9 mouse cellular contexts compared by ENCODE assay signal in the genomic region with DNA sequence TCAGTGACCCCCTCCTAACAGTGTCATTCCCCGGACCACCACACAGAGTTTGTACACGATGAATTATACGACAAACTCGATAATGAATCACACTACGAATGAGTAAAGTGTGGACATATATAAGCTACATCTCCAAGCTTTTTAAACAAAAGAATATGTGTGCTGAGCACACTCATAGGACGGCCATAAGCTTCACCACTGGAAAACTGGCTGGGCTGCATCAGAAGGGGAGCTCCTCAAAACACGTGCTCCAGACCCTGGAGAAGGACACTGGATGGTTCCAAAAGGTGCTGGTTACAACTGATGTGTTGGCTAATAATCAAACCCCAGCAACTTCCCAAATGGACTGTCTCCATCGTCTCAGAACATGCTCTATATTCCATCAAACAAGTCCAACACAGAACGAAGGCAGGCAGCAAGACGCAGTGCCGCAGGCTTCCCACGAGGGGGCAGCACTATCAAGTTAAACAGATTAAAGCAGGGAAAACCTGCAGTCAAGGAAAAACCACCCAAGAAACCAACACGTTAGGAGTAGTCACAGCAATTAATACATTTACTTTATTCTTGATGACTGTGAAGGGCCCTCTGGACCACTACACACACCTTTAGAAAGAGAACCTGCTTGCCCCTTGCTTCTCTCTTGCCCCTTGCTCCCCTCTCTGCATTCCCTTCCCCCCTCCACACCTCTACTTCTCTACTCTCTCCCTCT. TPM values are rescaled to one million over a fixed set of nuclear protein-coding genes. Genes with fewer than 3 reads are reported as not detected.
DNase-seq lines count a peak whose midpoint lies in the region; ATAC-seq and TF ChIP-seq lines count a peak whose summit lies in the region.
"Had no signal": no experiment of that assay in that cellular context is flagged by ENCODE, and none has a peak within 500 bp of the region (broad histone marks: within the 10 kb centered on the region; RNA-seq: fewer than 3 reads in every experiment).

No protein-coding gene starts in this region.

- WGBS in liver, embryonic 13.5 days (ENCODE audit: insufficient replicate concordance) = 52% methylated on average over 13 of the region's 13 CpGs
- 60% methylated on average over 13 of the region's 13 CpGs for WGBS in neural tube, embryonic 12.5 days

- no peaks in the 10 kb centered on the region for H3K9me3 ChIP-seq in liver, embryonic 13.5 days (replicated peaks)
- no peaks in the 10 kb centered on the region for H3K9me3 ChIP-seq in neural tube, embryonic 12.5 days
- H3K9me3 ChIP-seq: embryonic facial prominence, embryonic 13.5 days had no signal

- H3K36me3 ChIP-seq in liver, embryonic 13.5 days = peaks cover 11% of the 10 kb centered on the region
- no peaks in the 10 kb centered on the region for H3K36me3 ChIP-seq in neural tube, embryonic 12.5 days
- H3K36me3 ChIP-seq in testis, adult 2 months (ENCODE audit: control insufficient read depth, insufficient read depth, low read length) = no peaks in the 10 kb centered on the region

- no peak overlapping the region for H3K27ac ChIP-seq in liver, embryonic 13.5 days
- H3K27ac ChIP-seq in neural tube, embryonic 12.5 days = no peak overlapping the region
- H3K27ac ChIP-seq in testis, adult 2 months (ENCODE audit: control insufficient read depth, insufficient read depth, low read depth, low read length) = no peak overlapping the region
- H3K27ac ChIP-seq: embryonic facial prominence, embryonic 13.5 days had no signal

- H3K27me3 ChIP-seq in liver, embryonic 13.5 days = no peaks in the 10 kb centered on the region
- no peaks in the 10 kb centered on the region for H3K27me3 ChIP-seq in neural tube, embryonic 12.5 days (replicated peaks)
- H3K27me3 ChIP-seq in testis, adult 2 months (ENCODE audit: control insufficient read depth, insufficient read depth, low read length) = no peaks in the 10 kb centered on the region
- H3K27me3 ChIP-seq: embryonic facial prominence, embryonic 13.5 days had no signal

- no peak for TF ChIP-seq POLR2A in testis, adult 2 months (IDR thresholded peaks at IDR 0.05; ENCODE audit: control insufficient read depth, low read depth, low read length)

- H3K4me1 ChIP-seq in liver, embryonic 13.5 days (replicated peaks) = no peaks in the 10 kb centered on the region
- no peaks in the 10 kb centered on the region for H3K4me1 ChIP-seq in neural tube, embryonic 12.5 days
- no peaks in the 10 kb centered on the region for H3K4me1 ChIP-seq in testis, adult 2 months (ENCODE audit: control insufficient read depth, insufficient read depth, low read length)
- H3K4me1 ChIP-seq: embryonic facial prominence, embryonic 13.5 days had no signal

- ATAC-seq in activated CD4-positive, CD25-positive, alpha-beta regulatory T cell, adult 4 months = peak; percentile 61
- peak; percentile 95 for ATAC-seq in common myeloid progenitor, adult 5-6 weeks (replicated peaks; ENCODE audit: low read depth, poor library complexity, severe bottlenecking)
- 0 out of 2 replicates have a peak, but pooled peaks have one; percentile 39 for ATAC-seq in liver, embryonic 13.5 days (ENCODE audit: low read depth)
- ATAC-seq in neural tube, embryonic 12.5 days (ENCODE audit: low FRiP score, low read depth) = peak; percentile 52; the same call in 1 of the 2 replicates

- H3K4me2 ChIP-seq in liver, embryonic 13.5 days = no peak overlapping the region
- H3K4me2 ChIP-seq in neural tube, embryonic 12.5 days (replicated peaks) = no peak overlapping the region
- H3K4me2 ChIP-seq: embryonic facial prominence, embryonic 13.5 days had no signal

- H3K4me3 ChIP-seq in liver, embryonic 13.5 days (replicated peaks) = no peak overlapping the region
- no peak overlapping the region for H3K4me3 ChIP-seq in neural tube, embryonic 12.5 days
- no peak overlapping the region for H3K4me3 ChIP-seq in testis, adult 2 months (ENCODE audit: control insufficient read depth, low read depth, low read length)
- H3K4me3 ChIP-seq: embryonic facial prominence, embryonic 13.5 days had no signal

- DNase-seq in 3134 (ENCODE audit: extremely low read depth, insufficient read length, low spot score) = peak; percentile 12
- DNase-seq in gastrocnemius, postnatal 14 days = peak; percentile 72
- DNase-seq in kidney, postnatal 14 days = peak; percentile 79
- DNase-seq in liver, embryonic 13.5 days = peak; percentile 23

- intact Hi-C loops in gastrocnemius, postnatal 14 days (cut with DNase I; ENCODE audit: low total_unique reads) = loop anchor here (5.0 kb wide), 1 partner anchor 167 kb away; no protein-coding TSS in a partner anchor

- TF ChIP-seq CTCF in testis, adult 2 months (IDR thresholded peaks at IDR 0.05; ENCODE audit: control insufficient read depth, insufficient read depth, insufficient replicate concordance, low read depth, low read length) = peak; percentile 81; the same call in 1 of the 2 replicates

- H3K9ac ChIP-seq in liver, embryonic 13.5 days = no peak overlapping the region
- no peak overlapping the region for H3K9ac ChIP-seq in neural tube, embryonic 12.5 days
- H3K9ac ChIP-seq: embryonic facial prominence, embryonic 13.5 days had no signal

RNA-seq across cellular contexts. Expression of gene Fam3c, which starts 30.5 kb away (rescaled TPM):
- polyA plus RNA-seq in activated CD4-positive, CD25-positive, alpha-beta regulatory T cell, adult 4 months (2017; shearing (Covaris generic)) = 100 to 1,000 TPM; 109 to 114 TPM
- 56.1 and 60.3 TPM in 2 replicates for total RNA-seq in common myeloid progenitor, adult 5-6 weeks (2017)
- 10 to 100 TPM; 21.8 to 23.9 TPM for total RNA-seq in gastrocnemius, postnatal 14 days (2021)
- polyA plus RNA-seq in liver, embryonic 13.5 days (2015; fragmentation: Nextera tagmentation; extraction: Ambion mirVana) = 17.5 and 20.3 TPM in 2 replicates
- 27.1 and 30.5 TPM in 2 replicates for polyA plus RNA-seq in neural tube, embryonic 12.5 days (2016; fragmentation: Nextera tagmentation; extraction: Ambion mirVana)
- polyA plus RNA-seq in testis, adult 2 months (2012; rRNA removed) = 3.1 TPM in 2 replicates

RNA-seq across cellular contexts. Expression of gene Wnt16, which starts 37.5 kb away (rescaled TPM):
- polyA plus RNA-seq in activated CD4-positive, CD25-positive, alpha-beta regulatory T cell, adult 4 months (2017; shearing (Covaris generic)) = under 1 TPM in 1 of 2 experiments, not detected in 1; 0.49 TPM
- total RNA-seq in common myeloid progenitor, adult 5-6 weeks (2017) = not detected in 2 replicates
- 1 to 10 TPM; 1.4 to 2.1 TPM for total RNA-seq in gastrocnemius, postnatal 14 days (2021)
- polyA plus RNA-seq in liver, embryonic 13.5 days (2015; fragmentation: Nextera tagmentation; extraction: Ambion mirVana) = not detected in 2 replicates
- polyA plus RNA-seq in neural tube, embryonic 12.5 days (2016; fragmentation: Nextera tagmentation; extraction: Ambion mirVana) = 0.73 and 1.3 TPM in 2 replicates
- polyA plus RNA-seq in testis, adult 2 months (2012; rRNA removed) = 0.08 TPM in 1 of 2 replicates, not detected in the other

Comparison
In these comparisons a context has a peak if more than half of its experiments do, and no peak if none do; other contexts are left out.
1. DNase-seq: peak in every context shown above with its lines; median percentile 79 in kidney, postnatal 14 days; 72 in gastrocnemius, postnatal 14 days; 23 in liver, embryonic 13.5 days; 12 in 3134.
2. ATAC-seq: peak in every context shown above with its lines; median percentile 95 in common myeloid progenitor, adult 5-6 weeks; 61 in activated CD4-positive, CD25-positive, alpha-beta regulatory T cell, adult 4 months; 52 in neural tube, embryonic 12.5 days; 39 in liver, embryonic 13.5 days.